Mouse (Mus musculus) cortical plate, adult 2 months (tissue): ENCODE results near the gene Spock2.
"Not testable (repeated sequence)": the region's sequence is repeated elsewhere in the genome, so short reads cannot be mapped to it uniquely, and the experiment has no call there.

Experiments used
- CTCF ChIP-seq: fragments of 200-500 bp; IDR thresholded peaks from 2 replicates; pipeline ENCODE4 v1.5.1; 2011; ENCODE audit warnings: mild to moderate bottlenecking, control low read depth, low read length; ENCODE audit not compliant: insufficient read depth; ENCODE audit errors: extremely low read depth
- POLR2A ChIP-seq: fragments of 200-500 bp; IDR thresholded peaks from 2 replicates; pipeline ENCODE4 v1.6.1; 2011; ENCODE audit warnings: mild to moderate bottlenecking, low read length, control low read depth; ENCODE audit not compliant: insufficient read depth; ENCODE audit errors: extremely low read depth

- TF ChIP-seq POLR2A, CTCF: not testable (repeated sequence)
Measured at GRCm38 (mm10) chr10:60147510-60148047, 41.6 kb downstream of the Spock2 start.
